Mouse (Mus musculus): ENCODE results near the gene Elk3. TPM values are rescaled to one million over a fixed set of nuclear protein-coding genes. Genes with fewer than 3 reads are reported as not detected.
A peak's percentile ranks its signal among the peaks of the same experiment; 100 is the strongest.

The Elk3 gene
- polyA plus RNA-seq, 1 experiment from 2014 or later = 51.7 TPM

GRCm38 (mm10) chr10:93285489-93285888, 25.4 kb downstream of the Elk3 start:
- H3K9ac ChIP-seq (ENCODE audit: low read length) = no peak overlapping the region
- H3K4me1 ChIP-seq (ENCODE audit: control insufficient read depth, insufficient read depth, low read length) = no peaks in the 10 kb centered on the region
- no peak for ATAC-seq (ENCODE audit: insufficient number of reproducible peaks, low FRiP score, low TSS enrichment, low read depth)
- no peak overlapping the region for H3K4me3 ChIP-seq (ENCODE audit: low read depth, low read length)
- WGBS = 84% methylated on average over 5 of the region's 5 CpGs
- no peak for DNase-seq (ENCODE audit: low spot score)
- H3K4me2 ChIP-seq (ENCODE audit: low read depth, severe bottlenecking) = no peak overlapping the region
- peaks cover 15% of the 10 kb centered on the region; the same call in 1 of the 2 replicates for H3K36me3 ChIP-seq (ENCODE audit: control insufficient read depth, insufficient read depth, low read length)
- no peaks in the 10 kb centered on the region for H3K27me3 ChIP-seq (ENCODE audit: control insufficient read depth, insufficient read depth, low read length)
- H3K27ac ChIP-seq (replicated peaks; ENCODE audit: low read depth, low read length) = no peak overlapping the region
- H3K9me3 ChIP-seq (ENCODE audit: control insufficient read depth, low read length) = no peaks in the 10 kb centered on the region

- Histone ChIP-seq H3K9me3 (ENCODE audit: control insufficient read depth, low read length) (no peaks in the 10 kb centered on the region), H3K36me3 (ENCODE audit: control insufficient read depth, insufficient read depth, low read length) (peaks cover 15% of the 10 kb centered on the region; the same call in 1 of the 2 replicates), H3K9ac (ENCODE audit: low read length) (no peak overlapping the region), H3K4me1 (ENCODE audit: control insufficient read depth, insufficient read depth, low read length) (no peaks in the 10 kb centered on the region), H3K4me3 (ENCODE audit: low read depth, low read length) (no peak overlapping the region), H3K27ac (replicated peaks; ENCODE audit: low read depth, low read length) (no peak overlapping the region), H3K4me2 (ENCODE audit: low read depth, severe bottlenecking) (no peak overlapping the region), H3K27me3 (ENCODE audit: control insufficient read depth, insufficient read depth, low read length) (no peaks in the 10 kb centered on the region)
- DNase-seq (ENCODE audit: low spot score) = no peak
- 65% methylated on average over 4 of the region's 4 CpGs for WGBS
- ATAC-seq (ENCODE audit: insufficient number of reproducible peaks, low FRiP score, low TSS enrichment, low read depth) = no peak
Measured at GRCm38 (mm10) chr10:93283258-93283657, 27.7 kb downstream of the Elk3 start.

GRCm38 (mm10) chr10:93282526-93282964, 28.4 kb downstream of the Elk3 start:
- peaks cover 14% of the 10 kb centered on the region; the same call in 1 of the 2 replicates for H3K36me3 ChIP-seq (ENCODE audit: control insufficient read depth, insufficient read depth, low read length)
- ATAC-seq (ENCODE audit: insufficient number of reproducible peaks, low FRiP score, low TSS enrichment, low read depth) (no peak), DNase-seq (ENCODE audit: low spot score) (no peak)
- no peak overlapping the region for H3K4me3 ChIP-seq (ENCODE audit: low read depth, low read length)
- 34% methylated on average over 12 of the region's 12 CpGs for WGBS
- no peaks in the 10 kb centered on the region for H3K4me1 ChIP-seq (ENCODE audit: control insufficient read depth, insufficient read depth, low read length)
- H3K27ac ChIP-seq (replicated peaks; ENCODE audit: low read depth, low read length) = no peak overlapping the region
- H3K9me3 ChIP-seq (ENCODE audit: control insufficient read depth, low read length) = no peaks in the 10 kb centered on the region
- H3K27me3 ChIP-seq (ENCODE audit: control insufficient read depth, insufficient read depth, low read length) = no peaks in the 10 kb centered on the region
- H3K4me2 ChIP-seq (ENCODE audit: low read depth, severe bottlenecking) = no peak overlapping the region
- no peak overlapping the region for H3K9ac ChIP-seq (ENCODE audit: low read length)

GRCm38 (mm10) chr10:93281092-93281491, 29.8 kb downstream of the Elk3 start:
- H3K4me2 ChIP-seq (ENCODE audit: low read depth, severe bottlenecking) = no peak overlapping the region
- no peak for ATAC-seq (ENCODE audit: insufficient number of reproducible peaks, low FRiP score, low TSS enrichment, low read depth)
- H3K27me3 ChIP-seq (ENCODE audit: control insufficient read depth, insufficient read depth, low read length) = no peaks in the 10 kb centered on the region
- H3K4me3 ChIP-seq (ENCODE audit: low read depth, low read length) = no peak overlapping the region
- no peak for DNase-seq (ENCODE audit: low spot score)
- no peak overlapping the region for H3K9ac ChIP-seq (ENCODE audit: low read length)
- peaks cover 12% of the 10 kb centered on the region; the same call in 1 of the 2 replicates for H3K36me3 ChIP-seq (ENCODE audit: control insufficient read depth, insufficient read depth, low read length)
- peaks cover 11% of the 10 kb centered on the region; the same call in 1 of the 2 replicates for H3K4me1 ChIP-seq (ENCODE audit: control insufficient read depth, insufficient read depth, low read length)
- 79% methylated on average over 7 of the region's 7 CpGs for WGBS
- no peaks in the 10 kb centered on the region for H3K9me3 ChIP-seq (ENCODE audit: control insufficient read depth, low read length)
- no peak overlapping the region for H3K27ac ChIP-seq (replicated peaks; ENCODE audit: low read depth, low read length)

- Histone ChIP-seq H3K36me3 (ENCODE audit: control insufficient read depth, insufficient read depth, low read length) (peaks cover 12% of the 10 kb centered on the region; the same call in 1 of the 2 replicates), H3K9ac (ENCODE audit: low read length) (no peak overlapping the region), H3K4me3 (ENCODE audit: low read depth, low read length) (no peak overlapping the region), H3K27me3 (ENCODE audit: control insufficient read depth, insufficient read depth, low read length) (no peaks in the 10 kb centered on the region), H3K4me1 (ENCODE audit: control insufficient read depth, insufficient read depth, low read length) (peaks cover 16% of the 10 kb centered on the region; the same call in 1 of the 2 replicates), H3K4me2 (ENCODE audit: low read depth, severe bottlenecking) (no peak overlapping the region), H3K9me3 (ENCODE audit: control insufficient read depth, low read length) (no peaks in the 10 kb centered on the region), H3K27ac (replicated peaks; ENCODE audit: low read depth, low read length) (no peak overlapping the region)
- DNase-seq (ENCODE audit: low spot score) (no peak), ATAC-seq (ENCODE audit: insufficient number of reproducible peaks, low FRiP score, low TSS enrichment, low read depth) (no peak)
- 79% methylated on average over 12 of the region's 12 CpGs for WGBS
Measured at GRCm38 (mm10) chr10:93280586-93280985, 30.3 kb downstream of the Elk3 start.

GRCm38 (mm10) chr10:93279062-93279461, 31.9 kb downstream of the Elk3 start:
- H3K27me3 ChIP-seq (ENCODE audit: control insufficient read depth, insufficient read depth, low read length) = no peaks in the 10 kb centered on the region
- no peak overlapping the region for H3K27ac ChIP-seq (replicated peaks; ENCODE audit: low read depth, low read length)
- no peak overlapping the region for H3K4me3 ChIP-seq (ENCODE audit: low read depth, low read length)
- peaks cover 28% of the 10 kb centered on the region for H3K4me1 ChIP-seq (ENCODE audit: control insufficient read depth, insufficient read depth, low read length)
- H3K9me3 ChIP-seq (ENCODE audit: control insufficient read depth, low read length) = no peaks in the 10 kb centered on the region
- WGBS = 91% methylated on average over 9 of the region's 9 CpGs
- H3K36me3 ChIP-seq (ENCODE audit: control insufficient read depth, insufficient read depth, low read length) = peaks cover 7% of the 10 kb centered on the region; the same call in 1 of the 2 replicates
- ATAC-seq (ENCODE audit: insufficient number of reproducible peaks, low FRiP score, low TSS enrichment, low read depth) = no peak
- DNase-seq (ENCODE audit: low spot score) = no peak
- no peak overlapping the region for H3K4me2 ChIP-seq (ENCODE audit: low read depth, severe bottlenecking)
- H3K9ac ChIP-seq (ENCODE audit: low read length) = no peak overlapping the region

GRCm38 (mm10) chr10:93278361-93278760, 32.6 kb downstream of the Elk3 start:
- 87% methylated on average over 8 of the region's 8 CpGs for WGBS
- ATAC-seq (ENCODE audit: insufficient number of reproducible peaks, low FRiP score, low TSS enrichment, low read depth) (no peak), DNase-seq (ENCODE audit: low spot score) (no peak)
- H3K9me3 ChIP-seq (ENCODE audit: control insufficient read depth, low read length) = no peaks in the 10 kb centered on the region
- no peaks in the 10 kb centered on the region for H3K27me3 ChIP-seq (ENCODE audit: control insufficient read depth, insufficient read depth, low read length)
- H3K27ac ChIP-seq (replicated peaks; ENCODE audit: low read depth, low read length) = no peak overlapping the region
- peaks cover 29% of the 10 kb centered on the region for H3K4me1 ChIP-seq (ENCODE audit: control insufficient read depth, insufficient read depth, low read length)
- H3K9ac ChIP-seq (ENCODE audit: low read length) = no peak overlapping the region
- 0 out of 2 replicates have a peak, but pooled peaks cover 3% of the 10 kb centered on the region for H3K36me3 ChIP-seq (ENCODE audit: control insufficient read depth, insufficient read depth, low read length)
- H3K4me2 ChIP-seq (ENCODE audit: low read depth, severe bottlenecking) = no peak overlapping the region
- no peak overlapping the region for H3K4me3 ChIP-seq (ENCODE audit: low read depth, low read length)

GRCm38 (mm10) chr10:93276857-93277256, 34.1 kb downstream of the Elk3 start:
- H3K9ac ChIP-seq (ENCODE audit: low read length) = no peak overlapping the region
- ATAC-seq (ENCODE audit: insufficient number of reproducible peaks, low FRiP score, low TSS enrichment, low read depth) = no peak
- H3K4me3 ChIP-seq (ENCODE audit: low read depth, low read length) = no peak overlapping the region
- peaks cover 29% of the 10 kb centered on the region for H3K4me1 ChIP-seq (ENCODE audit: control insufficient read depth, insufficient read depth, low read length)
- no peaks in the 10 kb centered on the region for H3K9me3 ChIP-seq (ENCODE audit: control insufficient read depth, low read length)
- DNase-seq (ENCODE audit: low spot score) = no peak
- 0 out of 2 replicates have a peak, but pooled peaks cover 3% of the 10 kb centered on the region for H3K36me3 ChIP-seq (ENCODE audit: control insufficient read depth, insufficient read depth, low read length)
- H3K27me3 ChIP-seq (ENCODE audit: control insufficient read depth, insufficient read depth, low read length) = no peaks in the 10 kb centered on the region
- H3K4me2 ChIP-seq (ENCODE audit: low read depth, severe bottlenecking) = no peak overlapping the region
- no peak overlapping the region for H3K27ac ChIP-seq (replicated peaks; ENCODE audit: low read depth, low read length)
- 60% methylated on average over 9 of the region's 9 CpGs for WGBS

- ATAC-seq (ENCODE audit: insufficient number of reproducible peaks, low FRiP score, low TSS enrichment, low read depth) (peak; percentile 60; the same call in 1 of the 2 replicates), DNase-seq (ENCODE audit: low spot score) (peak; percentile 64)
- H3K4me2 ChIP-seq (ENCODE audit: low read depth, severe bottlenecking) = no peak overlapping the region
- no peak overlapping the region for H3K27ac ChIP-seq (replicated peaks; ENCODE audit: low read depth, low read length)
- H3K27me3 ChIP-seq (ENCODE audit: control insufficient read depth, insufficient read depth, low read length) = no peaks in the 10 kb centered on the region
- 0 out of 2 replicates have a peak, but pooled peaks cover 3% of the 10 kb centered on the region for H3K36me3 ChIP-seq (ENCODE audit: control insufficient read depth, insufficient read depth, low read length)
- 11% methylated on average over 16 of the region's 16 CpGs for WGBS
- H3K9ac ChIP-seq (ENCODE audit: low read length) = no peak overlapping the region
- peaks cover 29% of the 10 kb centered on the region for H3K4me1 ChIP-seq (ENCODE audit: control insufficient read depth, insufficient read depth, low read length)
- H3K4me3 ChIP-seq (ENCODE audit: low read depth, low read length) = no peak overlapping the region
- H3K9me3 ChIP-seq (ENCODE audit: control insufficient read depth, low read length) = no peaks in the 10 kb centered on the region
Measured at GRCm38 (mm10) chr10:93276349-93276763, 34.6 kb downstream of the Elk3 start.

Measured in limb, embryonic 11.5 days (tissue).